Mouse (Mus musculus): ENCODE measurements around the gene Meis2. TPM values are rescaled to one million over a fixed set of nuclear protein-coding genes. Genes with fewer than 3 reads are reported as not detected.

Meis2 gene
- polyA plus RNA-seq, 1 experiment from 2014 or later = 51.4 TPM

- no peak for ATAC-seq (ENCODE audit: insufficient number of reproducible peaks, low FRiP score, low TSS enrichment, low read depth)
- 2% methylated on average over 25 of the region's 25 CpGs for WGBS
- no peaks in the 10 kb centered on the region for H3K36me3 ChIP-seq (ENCODE audit: control insufficient read depth, insufficient read depth, low read length)
- peak overlapping the region; percentile 22; the same call in 1 of the 2 replicates for H3K9ac ChIP-seq (ENCODE audit: low read length)
- H3K27ac ChIP-seq (replicated peaks; ENCODE audit: low read depth, low read length) = no peak overlapping the region
- DNase-seq (ENCODE audit: low spot score) = peak; percentile 73
- peaks cover 18% of the 10 kb centered on the region; the same call in 1 of the 2 replicates for H3K4me1 ChIP-seq (ENCODE audit: control insufficient read depth, insufficient read depth, low read length)
- H3K9me3 ChIP-seq (ENCODE audit: control insufficient read depth, low read length) = no peaks in the 10 kb centered on the region
- peak overlapping the region; percentile 47 for H3K4me2 ChIP-seq (ENCODE audit: low read depth, severe bottlenecking)
- H3K4me3 ChIP-seq (ENCODE audit: low read depth, low read length) = peak overlapping the region; percentile 28
- H3K27me3 ChIP-seq (ENCODE audit: control insufficient read depth, insufficient read depth, low read length) = peaks cover 44% of the 10 kb centered on the region
Measured at GRCm38 (mm10) chr2:116071571-116072320, 6.1 kb upstream of the Meis2 start.

GRCm38 (mm10) chr2:116070614-116071425 lies 5.2 kb upstream of the Meis2 start:
- Histone ChIP-seq H3K4me1 (ENCODE audit: control insufficient read depth, insufficient read depth, low read length) (peaks cover 17% of the 10 kb centered on the region; the same call in 1 of the 2 replicates), H3K9ac (ENCODE audit: low read length) (0 out of 2 replicates have a peak overlapping the region, but pooled peaks have one; percentile 51)
- 6% methylated on average over 10 of the region's 10 CpGs for WGBS

GRCm38 (mm10) chr2:116069451-116070225 lies 4.0 kb upstream of the Meis2 start:
- H3K4me1 ChIP-seq (ENCODE audit: control insufficient read depth, insufficient read depth, low read length) = 0 out of 2 replicates have a peak, but pooled peaks cover 8% of the 10 kb centered on the region
- peaks cover 35% of the 10 kb centered on the region for H3K27me3 ChIP-seq (ENCODE audit: control insufficient read depth, insufficient read depth, low read length)
- ATAC-seq (ENCODE audit: insufficient number of reproducible peaks, low FRiP score, low TSS enrichment, low read depth) (no peak), DNase-seq (ENCODE audit: low spot score) (peak; percentile 51)
- H3K27ac ChIP-seq (replicated peaks; ENCODE audit: low read depth, low read length) = peak overlapping the region; percentile 26; the same call in 1 of the 2 replicates
- peak overlapping the region; percentile 32 for H3K9ac ChIP-seq (ENCODE audit: low read length)
- 2% methylated on average over 8 of the region's 8 CpGs for WGBS
- peak overlapping the region; percentile 64 for H3K4me3 ChIP-seq (ENCODE audit: low read depth, low read length)
- H3K9me3 ChIP-seq (ENCODE audit: control insufficient read depth, low read length) = no peaks in the 10 kb centered on the region
- no peaks in the 10 kb centered on the region for H3K36me3 ChIP-seq (ENCODE audit: control insufficient read depth, insufficient read depth, low read length)
- peak overlapping the region; percentile 30 for H3K4me2 ChIP-seq (ENCODE audit: low read depth, severe bottlenecking)

More at GRCm38 (mm10) chr2:116070614-116071425, 5.2 kb upstream of the Meis2 start:
- no peak for DNase-seq (ENCODE audit: low spot score)
- peak overlapping the region; percentile 64 for H3K4me3 ChIP-seq (ENCODE audit: low read depth, low read length)
- no peak for ATAC-seq (ENCODE audit: insufficient number of reproducible peaks, low FRiP score, low TSS enrichment, low read depth)
- peak overlapping the region; percentile 47 for H3K4me2 ChIP-seq (ENCODE audit: low read depth, severe bottlenecking)
- H3K27ac ChIP-seq (replicated peaks; ENCODE audit: low read depth, low read length) = 0 out of 2 replicates have a peak overlapping the region, but pooled peaks have one; percentile 30
- H3K27me3 ChIP-seq (ENCODE audit: control insufficient read depth, insufficient read depth, low read length) = peaks cover 42% of the 10 kb centered on the region
- H3K36me3 ChIP-seq (ENCODE audit: control insufficient read depth, insufficient read depth, low read length) = no peaks in the 10 kb centered on the region
- no peaks in the 10 kb centered on the region for H3K9me3 ChIP-seq (ENCODE audit: control insufficient read depth, low read length)

- DNase-seq (ENCODE audit: low spot score) (no peak), ATAC-seq (ENCODE audit: insufficient number of reproducible peaks, low FRiP score, low TSS enrichment, low read depth) (no peak)
- H3K4me1 ChIP-seq (ENCODE audit: control insufficient read depth, insufficient read depth, low read length) = 0 out of 2 replicates have a peak, but pooled peaks cover 8% of the 10 kb centered on the region
- H3K27me3 ChIP-seq (ENCODE audit: control insufficient read depth, insufficient read depth, low read length) = peaks cover 30% of the 10 kb centered on the region
- peak overlapping the region; percentile 32 for H3K9ac ChIP-seq (ENCODE audit: low read length)
- no peaks in the 10 kb centered on the region for H3K9me3 ChIP-seq (ENCODE audit: control insufficient read depth, low read length)
- no peak overlapping the region; the same call in 1 of the 2 replicates for H3K27ac ChIP-seq (replicated peaks; ENCODE audit: low read depth, low read length)
- H3K4me2 ChIP-seq (ENCODE audit: low read depth, severe bottlenecking) = peak overlapping the region; percentile 30
- H3K36me3 ChIP-seq (ENCODE audit: control insufficient read depth, insufficient read depth, low read length) = no peaks in the 10 kb centered on the region
- 4% methylated on average over 7 of the region's 7 CpGs for WGBS
- peak overlapping the region; percentile 64 for H3K4me3 ChIP-seq (ENCODE audit: low read depth, low read length)
Measured at GRCm38 (mm10) chr2:116068901-116069300, 3.3 kb upstream of the Meis2 start.

- peak overlapping the region; percentile 60 for H3K9ac ChIP-seq (ENCODE audit: low read length)
- ATAC-seq (ENCODE audit: insufficient number of reproducible peaks, low FRiP score, low TSS enrichment, low read depth) = no peak
- peak overlapping the region; percentile 76; the same call in 1 of the 2 replicates for H3K27ac ChIP-seq (replicated peaks; ENCODE audit: low read depth, low read length)
Measured at GRCm38 (mm10) chr2:116068461-116068860, 2.8 kb upstream of the Meis2 start.

GRCm38 (mm10) chr2:116067711-116068110 lies 2.1 kb upstream of the Meis2 start:
- ATAC-seq (ENCODE audit: insufficient number of reproducible peaks, low FRiP score, low TSS enrichment, low read depth) = no peak

More at GRCm38 (mm10) chr2:116068461-116068860, 2.8 kb upstream of the Meis2 start:
- H3K9me3 ChIP-seq (ENCODE audit: control insufficient read depth, low read length) = no peaks in the 10 kb centered on the region
- 1% methylated on average over 11 of the region's 11 CpGs for WGBS
- 0 out of 2 replicates have a peak, but pooled peaks cover 8% of the 10 kb centered on the region for H3K4me1 ChIP-seq (ENCODE audit: control insufficient read depth, insufficient read depth, low read length)
- peak overlapping the region; percentile 89; the same call in 1 of the 2 replicates for H3K4me2 ChIP-seq (ENCODE audit: low read depth, severe bottlenecking)
- H3K4me3 ChIP-seq (ENCODE audit: low read depth, low read length) = peak overlapping the region; percentile 64
- H3K36me3 ChIP-seq (ENCODE audit: control insufficient read depth, insufficient read depth, low read length) = no peaks in the 10 kb centered on the region
- DNase-seq (ENCODE audit: low spot score) = no peak
- H3K27me3 ChIP-seq (ENCODE audit: control insufficient read depth, insufficient read depth, low read length) = peaks cover 26% of the 10 kb centered on the region

GRCm38 (mm10) chr2:116067065-116067497 lies 1.4 kb upstream of the Meis2 start:
- Histone ChIP-seq H3K4me1 (ENCODE audit: control insufficient read depth, insufficient read depth, low read length) (0 out of 2 replicates have a peak, but pooled peaks cover 8% of the 10 kb centered on the region), H3K9me3 (ENCODE audit: control insufficient read depth, low read length) (no peaks in the 10 kb centered on the region), H3K4me3 (ENCODE audit: low read depth, low read length) (peak overlapping the region; percentile 64), H3K9ac (ENCODE audit: low read length) (peak overlapping the region; percentile 67), H3K27me3 (ENCODE audit: control insufficient read depth, insufficient read depth, low read length) (peaks cover 17% of the 10 kb centered on the region), H3K4me2 (ENCODE audit: low read depth, severe bottlenecking) (peak overlapping the region; percentile 89), H3K27ac (replicated peaks; ENCODE audit: low read depth, low read length) (peak overlapping the region; percentile 82), H3K36me3 (ENCODE audit: control insufficient read depth, insufficient read depth, low read length) (no peaks in the 10 kb centered on the region)
- peak; percentile 90 for DNase-seq (ENCODE audit: low spot score)
- peak; percentile 27 for ATAC-seq (ENCODE audit: insufficient number of reproducible peaks, low FRiP score, low TSS enrichment, low read depth)
- 0% methylated on average over 27 of the region's 27 CpGs for WGBS

More at GRCm38 (mm10) chr2:116067711-116068110, 2.1 kb upstream of the Meis2 start:
- no peaks in the 10 kb centered on the region for H3K9me3 ChIP-seq (ENCODE audit: control insufficient read depth, low read length)
- DNase-seq (ENCODE audit: low spot score) = peak; percentile 68
- H3K4me3 ChIP-seq (ENCODE audit: low read depth, low read length) = peak overlapping the region; percentile 64
- H3K36me3 ChIP-seq (ENCODE audit: control insufficient read depth, insufficient read depth, low read length) = no peaks in the 10 kb centered on the region
- peak overlapping the region; percentile 76 for H3K27ac ChIP-seq (replicated peaks; ENCODE audit: low read depth, low read length)
- H3K4me1 ChIP-seq (ENCODE audit: control insufficient read depth, insufficient read depth, low read length) = 0 out of 2 replicates have a peak, but pooled peaks cover 8% of the 10 kb centered on the region
- peak overlapping the region; percentile 60 for H3K9ac ChIP-seq (ENCODE audit: low read length)
- peak overlapping the region; percentile 89 for H3K4me2 ChIP-seq (ENCODE audit: low read depth, severe bottlenecking)
- peaks cover 23% of the 10 kb centered on the region for H3K27me3 ChIP-seq (ENCODE audit: control insufficient read depth, insufficient read depth, low read length)
- 0% methylated on average over 15 of the region's 15 CpGs for WGBS

Data from limb, embryonic 11.5 days (tissue).